Mouse (Mus musculus): ENCODE measurements around the gene Ppp1r32.

DNA sequence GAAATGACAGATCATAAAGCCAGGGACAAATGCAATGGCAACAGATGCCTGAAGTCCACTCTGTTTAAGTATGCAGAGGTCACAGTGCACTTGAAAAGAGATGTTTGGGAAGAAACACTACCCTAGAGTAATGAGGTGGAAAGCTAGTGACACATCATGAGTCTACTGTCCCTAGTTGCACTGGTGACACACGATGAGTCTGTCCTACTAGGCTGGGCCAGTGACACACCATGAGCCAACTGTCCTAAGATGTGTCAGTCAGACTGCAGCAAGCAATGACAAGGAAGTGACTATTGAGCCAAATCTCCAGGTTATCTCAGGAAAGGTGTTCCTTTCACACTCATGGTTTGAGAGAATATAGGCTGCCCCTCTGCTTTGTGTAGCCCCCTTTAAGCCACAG is 12.9 kb upstream of the Ppp1r32 start:
- TF ChIP-seq CTCF (IDR thresholded peaks at IDR 0.05; ENCODE audit: low read depth) (no peak), EP300 (optimal IDR thresholded peaks at IDR 0.05) (no peak)
